Mouse (Mus musculus) urinary bladder, postnatal 4 days (tissue): ENCODE results near the gene Armh1.
"Not testable (repeated sequence)": the region's sequence is repeated elsewhere in the genome, so short reads cannot be mapped to it uniquely, and the experiment has no call there.

Source experiments
- DNase-seq, 2 experiments: peaks; one replicate each; pipeline ENCODE4 v3.0.0; 2021 to 2022; ENCODE audit warnings: low spot score in 2 of 2

Gene Armh1

DNA sequence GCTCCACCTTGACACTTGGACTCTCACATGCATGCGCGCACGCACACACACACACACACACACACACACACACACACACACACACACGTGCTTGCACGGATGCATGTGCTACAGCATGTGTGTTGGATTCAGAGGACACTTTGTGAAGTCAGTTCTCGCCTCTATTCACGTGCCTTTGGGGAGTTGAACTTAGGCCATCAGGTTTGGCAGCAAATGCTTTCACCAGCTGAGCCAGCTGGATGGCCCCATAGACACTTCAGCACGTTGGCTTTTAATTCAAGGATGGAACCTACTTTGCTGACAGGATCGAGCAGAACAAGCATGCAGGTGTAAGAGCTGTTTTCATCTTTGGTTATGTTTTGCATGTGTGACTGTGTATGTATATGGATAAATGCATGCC, 30.1 kb downstream of the Armh1 start:
- DNase-seq = no peak

DNA sequence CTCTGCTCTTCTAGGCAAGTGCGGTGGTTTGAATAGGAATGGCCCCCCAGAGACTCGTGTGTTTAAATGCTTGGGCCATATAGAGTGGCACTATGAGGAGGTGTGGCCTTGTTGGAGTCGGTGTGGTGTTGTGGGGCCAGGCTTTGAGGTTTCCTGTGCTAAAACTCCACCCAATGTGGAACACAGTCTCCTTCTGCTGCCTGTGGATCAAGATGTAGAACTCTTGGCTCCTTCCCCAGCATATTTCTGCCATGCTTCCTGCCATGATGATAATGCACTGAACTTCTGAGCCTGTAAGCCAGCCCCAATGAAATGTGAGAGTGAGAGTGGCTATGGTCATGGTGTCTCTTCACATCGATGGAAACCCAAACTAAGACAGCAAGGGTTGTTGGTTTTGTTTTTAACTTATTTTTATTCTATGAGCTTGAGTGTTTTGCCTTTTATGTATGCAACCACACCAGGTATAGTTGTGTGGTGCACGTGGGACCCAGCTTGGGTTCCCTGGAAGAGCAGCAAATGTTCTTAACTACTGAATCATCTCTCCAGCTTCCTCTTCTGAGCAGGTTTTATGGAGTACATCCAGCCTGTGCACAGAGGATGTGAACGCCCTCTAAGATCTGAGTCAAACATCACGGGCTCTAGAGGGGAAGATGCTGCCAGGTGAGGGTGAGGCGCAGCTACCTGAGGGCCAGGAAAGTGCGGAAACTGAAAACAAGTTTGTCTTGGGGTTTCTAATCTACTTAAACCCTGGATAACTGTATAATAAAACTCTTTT, 31.0 kb downstream of the Armh1 start:
- DNase-seq = no peak

DNA sequence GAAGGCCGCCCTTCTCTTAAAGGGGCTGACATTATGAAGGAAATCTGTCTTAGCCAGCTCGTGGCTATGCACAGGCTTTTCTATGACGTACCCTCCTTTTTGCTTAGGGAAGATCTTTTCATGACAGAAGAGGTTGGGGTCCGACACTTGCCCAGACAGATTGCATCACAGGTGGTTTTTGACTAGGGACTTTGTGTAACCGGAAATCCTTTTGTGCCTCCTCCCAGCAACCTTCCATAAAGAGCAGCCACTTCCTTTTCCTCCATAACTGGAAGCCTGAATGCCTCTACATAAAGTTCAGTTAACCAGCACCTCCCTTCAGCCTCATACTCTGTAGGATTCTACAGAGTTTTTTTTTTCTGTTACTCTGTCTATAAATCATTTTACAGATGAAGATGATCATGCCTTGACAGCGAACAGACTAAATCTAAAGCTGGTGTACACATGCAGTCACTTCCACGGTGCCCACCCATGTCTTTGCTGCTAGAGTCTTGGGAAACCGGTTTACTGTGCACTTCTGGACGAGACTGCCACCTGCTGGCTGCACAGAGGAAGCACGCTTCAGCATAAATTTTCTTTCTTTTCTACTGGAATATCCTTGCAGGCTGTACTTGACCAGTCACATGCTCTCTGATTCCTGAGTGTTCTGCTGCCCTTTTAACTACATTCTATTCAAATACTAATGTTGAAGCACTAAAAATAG, 33.3 kb downstream of the Armh1 start:
- no peak for DNase-seq

DNA sequence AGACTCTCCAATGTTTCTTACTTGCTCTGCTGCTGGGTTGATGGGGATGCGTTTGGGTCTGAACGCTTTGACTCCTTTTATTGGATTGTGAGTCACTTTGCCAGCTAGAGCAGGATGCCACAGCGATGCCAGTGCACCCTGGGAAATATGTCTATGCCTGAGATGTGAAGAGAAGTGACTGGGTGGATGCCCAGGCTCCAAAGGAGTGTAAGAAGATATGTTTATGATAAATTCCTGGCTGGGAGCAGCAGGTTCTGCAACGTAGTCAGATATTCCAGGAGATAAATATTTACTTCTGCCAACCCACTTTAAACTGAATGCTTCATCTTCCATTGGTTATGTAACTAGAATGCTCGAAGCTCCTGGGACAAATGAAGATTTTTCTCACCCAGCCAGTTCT, 34.9 kb downstream of the Armh1 start:
- DNase-seq = no peak

GRCm38 (mm10) chr4:117214250-117214649, 37.7 kb downstream of the Armh1 start:
- DNase-seq = no peak

DNA sequence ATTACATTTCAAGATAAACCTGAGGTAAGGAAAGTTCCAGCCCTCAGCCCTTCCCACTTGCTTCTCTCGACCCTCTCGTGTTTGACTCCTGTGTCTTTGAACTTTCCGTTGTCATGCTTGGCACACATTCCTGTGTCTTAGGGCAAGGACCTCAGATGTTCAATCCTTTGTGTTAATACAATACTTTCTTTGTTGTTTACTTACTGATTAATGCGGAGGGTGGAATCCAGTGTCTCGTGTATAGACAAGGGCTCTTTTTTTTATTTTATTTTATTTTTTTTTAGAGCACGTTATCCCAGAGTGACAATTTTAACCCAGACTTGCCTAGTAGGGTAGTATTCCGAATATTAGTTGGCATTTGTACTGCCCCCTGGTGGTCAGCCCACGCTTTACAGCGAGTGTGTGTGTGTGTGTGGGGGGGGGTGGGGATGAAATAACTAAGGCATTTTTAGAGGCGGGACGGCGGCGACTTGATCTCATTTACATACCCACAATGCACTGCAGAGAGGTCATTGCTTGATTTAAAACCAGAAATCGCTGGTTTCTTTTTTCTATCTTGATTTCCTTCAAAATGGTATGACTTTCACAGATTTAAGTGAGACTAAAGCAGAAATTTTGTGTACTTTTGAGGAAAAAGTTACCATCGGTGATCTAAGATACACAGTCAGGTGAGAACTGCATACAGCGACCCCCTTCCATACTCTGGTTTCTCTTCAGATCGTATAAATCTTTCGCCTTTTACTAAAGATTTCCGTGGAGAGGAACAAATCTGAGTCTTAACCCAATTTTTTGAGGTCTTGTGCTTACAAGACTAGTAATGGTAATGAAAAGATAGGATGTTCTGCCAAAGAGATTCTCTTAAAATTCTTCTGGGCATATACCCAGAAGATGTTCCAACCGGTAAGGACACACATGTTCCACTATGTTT, 41.5 kb downstream of the Armh1 start:
- DNase-seq = peak; percentile 66 to 88

DNA sequence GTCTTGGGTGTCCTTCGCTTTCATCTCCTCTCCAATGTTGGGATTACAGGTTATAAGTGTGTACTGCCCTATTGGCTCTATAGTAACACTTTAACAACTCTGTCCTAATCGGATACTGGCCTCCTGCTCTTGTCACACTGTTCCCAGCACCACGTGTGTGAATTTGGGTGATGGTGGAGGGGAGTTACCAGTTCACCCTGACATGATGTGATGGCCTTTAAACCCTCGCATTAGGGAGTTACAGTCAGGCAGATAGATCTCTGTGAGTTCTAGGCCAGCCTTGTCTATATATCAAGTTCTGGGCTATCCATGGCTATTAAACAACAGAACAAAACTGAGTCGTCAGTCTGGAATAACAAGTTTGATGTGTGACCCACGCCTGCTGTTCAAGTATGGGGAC, 42.3 kb downstream of the Armh1 start:
- DNase-seq = no peak

DNA sequence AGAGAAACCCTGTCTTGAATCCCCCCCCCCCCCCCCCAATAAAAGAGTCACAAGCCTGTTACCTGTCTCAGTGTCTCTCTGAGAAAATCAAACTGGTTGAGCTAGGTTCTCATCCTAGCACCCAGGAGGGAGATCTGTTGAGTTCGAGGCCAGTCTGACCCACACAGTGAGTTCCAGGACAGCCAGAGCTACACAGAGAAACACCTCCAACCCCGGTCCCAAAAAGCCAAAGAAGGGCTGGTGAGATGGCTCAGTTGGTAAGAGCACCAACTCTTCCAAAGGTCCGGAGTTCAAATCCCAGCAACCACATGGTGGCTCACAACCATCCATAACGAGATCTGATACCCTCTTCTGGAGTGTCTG, 49.0 kb downstream of the Armh1 start:
- DNase-seq = no peak

DNA sequence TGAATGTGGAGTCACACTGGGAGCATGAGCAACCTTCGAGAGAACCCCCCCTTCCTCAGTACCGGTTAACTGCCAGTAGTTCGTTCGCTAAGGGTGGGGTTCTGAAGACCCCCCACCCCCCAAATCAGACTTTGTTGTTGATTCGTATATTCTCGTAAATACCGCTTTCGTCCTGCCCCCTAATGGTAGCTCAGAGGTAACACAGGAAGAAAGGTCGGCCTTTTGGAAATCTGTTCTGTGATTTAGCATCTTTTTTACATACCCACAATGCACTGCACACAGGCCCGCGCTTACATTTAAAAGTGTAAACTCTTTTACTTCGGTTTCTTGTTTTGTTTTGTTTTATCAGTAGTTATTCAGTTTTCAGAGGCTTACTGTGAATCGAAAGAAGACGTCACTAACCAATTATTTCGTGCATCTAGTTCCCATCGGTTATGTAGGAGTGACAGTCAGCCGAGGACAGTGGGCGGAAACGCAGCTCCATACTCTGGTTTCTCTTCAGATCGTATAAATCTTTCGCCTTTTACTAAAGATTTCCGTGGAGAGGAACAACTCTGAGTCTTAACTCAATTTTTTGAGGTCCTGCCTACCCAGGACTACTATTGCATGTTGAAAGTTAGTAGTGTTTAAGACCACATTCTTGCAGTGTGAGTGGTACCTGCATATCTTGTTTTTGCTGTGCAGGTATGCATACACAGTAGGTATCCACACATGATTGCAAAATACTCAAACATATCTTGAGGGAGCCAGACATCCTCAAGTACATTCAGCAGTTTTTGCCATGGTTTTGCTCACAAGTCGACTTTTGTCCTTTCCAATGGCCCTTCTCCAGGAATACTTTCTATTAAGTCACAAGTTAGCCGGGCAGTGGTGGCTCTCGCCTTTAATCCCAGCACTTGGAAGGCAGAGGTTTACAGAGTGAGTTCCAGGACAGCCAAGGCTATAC, 49.6 kb downstream of the Armh1 start:
- DNase-seq = no peak

- no peak for DNase-seq
Observed at GRCm38 (mm10) chr4:117191804-117192203, 60.1 kb downstream of the Armh1 start.

DNA sequence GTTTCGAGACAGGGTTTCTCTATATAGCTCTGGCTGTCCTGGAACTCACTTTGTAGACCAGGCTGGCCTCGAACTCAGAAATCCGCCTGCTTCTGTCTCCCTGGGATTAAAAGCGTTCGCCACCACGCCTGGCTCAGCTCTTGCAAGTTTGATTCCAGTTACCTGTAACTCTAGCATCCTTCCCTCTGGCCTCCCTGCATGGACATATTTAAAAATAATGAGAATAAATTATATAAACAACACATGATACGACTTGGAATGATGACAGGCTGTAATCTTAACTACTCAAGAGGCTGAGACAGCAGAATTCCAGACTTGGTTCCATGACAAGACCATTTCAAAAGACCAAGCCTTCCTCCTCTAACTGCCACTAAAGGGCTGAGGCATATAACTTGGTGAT, 61.3 kb downstream of the Armh1 start:
- no peak for DNase-seq

DNA sequence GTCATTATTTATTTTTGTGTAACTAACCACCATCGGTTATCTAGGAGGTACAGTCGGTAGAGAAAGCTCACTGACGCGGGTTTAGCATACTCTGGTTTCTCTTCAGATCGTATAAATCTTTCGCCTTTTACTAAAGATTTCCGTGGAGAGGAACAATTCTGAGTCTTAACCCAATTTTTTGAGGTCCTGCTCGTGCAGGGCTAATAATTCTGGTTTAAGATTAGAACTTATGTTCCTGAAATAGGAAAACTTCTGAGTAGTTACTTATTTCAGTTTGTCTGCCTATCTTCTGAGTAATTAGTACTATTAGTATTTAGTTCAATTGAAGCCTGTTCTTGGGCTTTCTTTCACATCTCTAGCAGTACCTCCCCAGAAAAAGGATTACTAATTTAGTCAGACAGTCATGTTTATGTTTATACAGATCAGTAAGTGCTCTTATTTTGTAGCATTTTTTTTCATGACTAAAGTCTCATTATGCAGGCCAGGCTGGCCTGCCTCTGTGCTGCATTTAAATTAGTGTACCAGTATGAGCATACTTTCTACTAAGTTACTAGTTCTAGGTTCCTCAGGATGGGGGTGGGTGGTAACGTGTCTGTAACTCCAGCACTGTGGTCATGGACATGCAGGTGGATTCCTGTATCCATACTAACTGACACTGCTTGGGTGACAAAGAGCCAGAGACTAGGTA, 61.9 kb downstream of the Armh1 start:
- no peak for DNase-seq

DNA sequence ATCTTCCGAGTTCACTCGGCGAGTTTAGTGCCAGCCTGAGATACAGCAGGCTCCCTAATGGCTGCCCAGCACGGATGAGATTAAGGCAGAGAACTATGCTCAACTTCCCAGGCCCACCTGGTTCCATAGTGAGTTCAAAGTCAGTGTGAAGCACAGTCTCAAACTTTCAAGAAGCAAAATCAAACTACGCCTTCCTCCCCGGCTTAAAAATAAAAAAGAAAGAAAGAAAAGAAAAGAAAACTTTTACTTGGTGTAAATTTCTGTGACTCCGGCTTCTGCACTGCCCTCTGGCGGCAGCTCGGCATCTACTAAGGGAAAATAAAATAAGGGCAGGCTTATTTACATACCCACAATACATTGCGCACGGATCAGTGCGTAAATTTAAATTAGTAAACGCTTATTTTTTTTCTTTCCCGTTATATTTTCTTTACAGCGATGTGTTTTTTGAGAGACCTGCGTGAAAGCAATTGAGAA, 62.5 kb downstream of the Armh1 start:
- DNase-seq = peak; percentile 65 to 85

DNA sequence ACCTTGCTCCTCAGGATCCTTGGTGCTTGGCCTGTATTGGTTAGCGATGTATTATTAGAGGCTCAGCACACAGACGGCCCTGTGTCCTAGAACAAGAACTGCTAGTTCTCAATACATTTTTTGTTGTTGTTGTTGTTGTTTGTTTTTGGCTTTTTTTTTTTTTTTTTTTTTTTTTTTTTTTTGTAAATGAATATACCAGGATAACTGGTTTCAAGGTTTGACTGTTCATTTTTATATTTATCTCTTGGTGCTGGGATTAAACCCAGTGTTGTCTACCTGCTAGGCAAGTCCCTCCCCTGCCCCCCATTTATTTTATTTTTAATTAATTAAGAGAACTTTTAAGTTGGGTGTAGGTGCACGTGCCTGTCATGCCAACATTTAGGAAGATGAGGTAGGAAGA, 63.0 kb downstream of the Armh1 start:
- no peak for DNase-seq

DNA sequence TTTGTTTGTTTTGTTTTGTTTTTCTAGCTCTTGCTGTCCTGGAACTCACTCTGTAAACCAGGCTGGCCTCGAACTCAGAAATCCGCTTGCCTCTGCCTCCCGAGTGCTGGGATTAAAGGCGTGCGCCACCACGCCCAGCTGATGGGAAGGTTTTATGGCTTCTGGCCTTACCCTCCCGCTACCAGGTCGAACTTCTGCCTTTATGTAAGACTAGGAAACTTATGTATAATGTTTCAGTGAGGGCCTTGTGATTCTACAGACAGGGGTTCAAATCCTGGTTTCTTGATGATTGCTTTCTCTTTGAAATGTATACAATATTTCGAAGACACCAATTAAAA, 69.2 kb downstream of the Armh1 start:
- DNase-seq = not testable (repeated sequence)

GRCm38 (mm10) chr4:117181863-117182758, 69.8 kb downstream of the Armh1 start, which contains the start of gene Kif2c:
Kif2c (minus strand) TSS chr4:117182639.
- DNase-seq = peak; percentile 85 to 92

GRCm38 (mm10) chr4:117169936-117170335, 82.0 kb downstream of the Armh1 start:
- DNase-seq = no peak
